Mouse (Mus musculus) 3T3-L1 (cell line): ENCODE measurements around the gene Usf1.

Experiments used
- DNase-seq: peaks from one replicate; pipeline ENCODE4 v3.0.0-alpha.2; 2015; ENCODE audit warnings: low read depth, low spot score

Gene Usf1

DNA sequence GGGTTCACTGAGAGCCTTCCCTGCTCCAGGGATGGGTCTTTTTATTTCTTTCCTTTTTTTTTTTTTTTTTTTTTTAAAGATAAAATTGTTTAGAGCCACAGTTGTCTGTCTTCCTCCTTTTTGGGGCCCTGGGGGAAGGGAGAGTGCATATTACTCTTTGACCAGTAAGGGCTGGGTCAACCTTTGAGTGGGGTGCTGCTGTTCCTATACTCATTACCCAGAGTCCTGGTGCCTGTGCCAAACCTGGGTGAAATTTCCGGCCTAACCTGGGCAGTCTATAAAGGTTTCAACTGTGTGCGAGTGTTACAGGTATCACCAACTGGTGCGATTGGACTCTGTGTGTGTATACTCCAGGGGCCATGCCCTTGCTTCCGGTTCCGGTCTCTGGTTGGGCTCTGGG is 7.5 kb downstream of the Usf1 start, which contains the start of gene Tstd1:
Tstd1 (plus strand) TSS at position 213 of the 400 bp plus-strand sequence.
- DNase-seq, result no peak

DNA sequence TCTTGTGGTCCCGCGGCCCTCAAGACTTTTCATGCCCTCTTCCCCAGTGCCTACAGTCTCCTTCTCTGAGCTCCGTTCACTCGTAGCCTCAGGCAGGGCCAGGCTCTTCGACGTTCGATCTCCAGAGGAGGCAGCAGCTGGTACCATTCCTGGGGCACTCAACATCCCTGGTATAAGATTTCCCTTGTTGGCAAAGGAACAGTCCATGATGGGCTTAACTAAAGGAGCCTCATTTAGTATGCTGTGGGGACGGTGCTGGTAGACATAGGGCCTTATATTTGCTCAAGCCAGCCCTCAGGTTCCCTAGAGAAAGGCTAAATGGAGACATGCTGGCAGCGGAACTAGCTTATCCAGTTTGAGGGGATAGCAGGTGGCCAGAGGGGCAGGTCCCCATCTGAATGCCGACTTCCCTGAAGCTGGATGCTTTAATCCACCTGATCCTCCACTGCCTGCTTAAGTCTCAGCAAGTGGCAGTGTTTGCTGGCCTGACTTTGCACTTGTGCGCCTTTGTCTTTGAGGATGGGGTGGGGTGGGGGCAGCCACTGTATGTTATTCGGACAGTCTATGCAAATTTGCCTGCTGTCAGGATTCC is 8.3 kb downstream of the Usf1 start:
- no peak for DNase-seq

DNA sequence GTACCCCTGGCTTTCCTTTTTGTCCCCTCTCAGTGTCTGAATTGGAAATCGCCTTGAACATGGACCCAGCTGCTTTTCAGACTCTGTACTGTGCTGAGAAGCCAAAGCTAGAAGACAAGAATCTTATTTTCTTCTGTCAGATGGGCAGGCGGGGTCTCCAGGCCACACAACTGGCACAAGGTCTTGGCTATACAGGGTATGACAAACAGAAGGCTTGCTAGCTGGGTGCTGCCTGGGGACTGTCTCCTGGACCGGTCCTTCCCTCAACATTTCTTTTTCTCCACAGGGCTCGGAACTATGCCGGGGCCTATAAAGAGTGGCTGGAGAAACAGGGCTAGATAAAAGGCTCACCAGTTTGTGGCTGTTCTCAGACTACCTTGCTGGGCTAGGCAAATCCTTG is 8.8 kb downstream of the Usf1 start:
- no peak for DNase-seq

DNA sequence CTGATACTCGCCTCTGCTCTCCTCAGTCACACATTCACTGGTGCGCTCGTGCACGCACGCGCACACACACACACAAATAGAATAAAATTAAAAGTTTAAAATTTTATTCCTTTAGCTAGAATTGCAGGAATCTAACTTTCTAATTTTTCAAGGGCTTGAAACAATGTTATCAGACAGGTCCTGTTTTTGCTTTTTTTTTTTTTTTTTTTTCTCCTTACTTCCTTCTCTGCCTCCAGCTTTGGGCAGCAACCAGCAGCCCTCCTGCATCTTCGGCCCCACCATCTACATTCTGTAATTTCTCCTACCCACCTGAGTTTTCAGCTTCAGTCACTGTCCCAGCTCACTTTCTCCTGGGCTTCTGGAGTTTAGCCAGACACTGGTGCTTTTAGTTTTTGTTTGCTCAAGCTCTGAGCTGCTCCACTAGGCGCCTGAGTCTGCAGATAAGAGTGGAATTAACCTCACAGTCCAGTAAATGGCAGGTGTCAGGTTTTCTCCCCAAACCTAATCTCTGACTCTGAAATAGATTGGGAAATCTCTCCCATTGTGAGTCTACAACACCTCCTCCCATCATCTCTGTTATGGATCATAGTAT is 11.5 kb downstream of the Usf1 start:
- DNase-seq, result no peak

GRCm38 (mm10) chr1:171424638-171425037 is 13.5 kb downstream of the Usf1 start:
- DNase-seq, result no peak

- peak; percentile 34 for DNase-seq
Measured at GRCm38 (mm10) chr1:171425126-171425525, 14.0 kb downstream of the Usf1 start.

DNA sequence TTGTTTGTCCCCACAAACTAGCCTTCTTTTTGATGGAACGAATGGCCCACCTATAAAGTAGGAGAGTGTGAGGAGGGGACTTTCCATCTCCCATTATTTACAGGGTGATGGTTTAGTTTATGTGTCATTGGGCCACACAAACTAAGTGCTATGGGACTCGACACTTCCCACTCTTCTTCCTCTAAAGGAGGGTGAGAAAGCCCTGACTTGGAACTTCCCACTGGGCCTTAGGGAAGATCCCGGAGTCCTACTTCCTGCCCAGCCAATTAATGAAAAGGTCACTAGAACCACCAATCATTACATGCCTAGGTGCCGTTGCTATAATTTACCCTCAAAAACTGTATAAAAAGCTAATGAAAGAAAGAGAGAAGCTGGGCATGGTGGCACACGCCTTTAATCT is 21.0 kb downstream of the Usf1 start:
- DNase-seq, result no peak

DNA sequence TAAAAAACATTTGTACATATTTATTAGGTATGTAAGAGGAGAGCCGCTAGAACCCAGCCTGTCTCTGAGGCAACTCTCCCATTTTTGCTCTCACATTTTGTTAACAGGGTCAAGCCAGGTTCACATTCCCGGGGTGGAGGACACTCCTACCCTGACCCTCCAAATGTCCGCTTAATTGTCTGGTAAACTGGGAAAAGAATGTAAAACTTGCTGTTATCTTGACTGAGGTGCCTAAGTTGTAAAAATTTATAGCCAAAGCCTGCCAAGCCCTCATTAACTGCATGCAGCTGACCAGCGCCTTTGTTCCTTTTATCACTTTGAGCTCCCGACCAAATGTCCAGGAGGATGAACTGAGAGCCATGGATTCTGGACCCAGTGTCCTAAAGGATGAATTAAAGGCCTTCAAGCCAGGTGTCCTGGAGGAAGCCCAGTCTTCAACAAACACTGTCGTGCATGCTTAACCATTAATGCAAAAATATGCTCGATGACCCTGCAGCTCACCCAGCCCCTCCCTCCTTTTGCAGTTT is 24.2 kb downstream of the Usf1 start:
- DNase-seq, result no peak

- no peak for DNase-seq
Measured at GRCm38 (mm10) chr1:171435974-171436373, 24.9 kb downstream of the Usf1 start.

GRCm38 (mm10) chr1:171437264-171438013 is 26.3 kb downstream of the Usf1 start, which contains the start of gene F11r:
Gene F11r (plus strand): TSS chr1:171437535.
- DNase-seq, result peak; percentile 39

- DNase-seq, result no peak
Measured at GRCm38 (mm10) chr1:171438014-171438670, 27.0 kb downstream of the Usf1 start.

- peak; percentile 20 for DNase-seq
Measured at GRCm38 (mm10) chr1:171439072-171439471, 28.0 kb downstream of the Usf1 start.

GRCm38 (mm10) chr1:171440025-171440725 is 29.1 kb downstream of the Usf1 start:
- peak; percentile 65 for DNase-seq

DNA sequence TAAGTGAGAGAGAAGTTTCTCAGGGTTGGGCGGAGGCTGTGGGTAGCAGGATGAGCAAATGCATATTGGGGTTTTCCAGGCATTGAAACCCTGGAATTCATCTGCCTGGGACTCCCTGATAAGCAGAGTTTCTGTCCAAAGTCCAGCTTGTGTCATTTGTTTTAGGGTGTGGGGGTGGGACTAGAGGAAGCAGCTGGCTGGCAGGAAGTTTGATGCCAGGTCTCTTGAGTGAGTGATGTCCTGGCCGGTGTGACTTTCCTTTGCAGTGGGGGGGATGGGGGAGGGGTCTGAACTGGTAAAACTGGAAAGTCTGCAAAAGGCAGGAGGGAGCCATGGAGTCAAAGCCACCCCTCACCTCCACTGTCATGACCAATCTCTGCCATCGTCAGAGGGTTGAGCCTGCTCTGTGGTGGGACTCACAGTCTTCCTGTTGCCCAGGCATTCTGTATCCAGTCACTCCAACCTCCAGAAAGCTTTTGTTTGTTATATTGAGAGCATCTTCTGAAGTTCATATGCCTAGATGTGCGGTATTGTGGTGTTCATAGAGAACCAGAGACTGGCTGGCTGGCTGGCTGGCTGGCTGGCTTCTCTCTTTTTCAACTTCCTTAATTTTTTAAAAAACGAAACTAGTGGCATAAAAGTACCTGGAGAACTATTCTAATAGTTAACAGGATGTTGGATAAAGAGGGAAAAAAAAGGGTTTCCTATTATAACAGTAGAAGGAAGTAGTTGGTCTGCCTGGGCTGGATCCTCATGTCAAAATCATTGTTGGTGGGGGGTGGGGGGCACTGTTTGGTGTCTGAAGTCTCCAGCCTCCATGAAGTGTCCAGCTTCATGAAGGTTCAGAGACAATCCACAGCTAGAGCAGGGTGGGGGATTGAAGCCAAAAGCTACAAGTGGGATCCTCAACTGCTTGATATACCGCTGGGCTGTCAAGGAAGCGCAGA is 30.6 kb downstream of the Usf1 start:
- DNase-seq, result peak; percentile 25

- no peak for DNase-seq
Measured at GRCm38 (mm10) chr1:171442413-171442760, 31.3 kb downstream of the Usf1 start.

GRCm38 (mm10) chr1:171445050-171445449 is 33.9 kb downstream of the Usf1 start:
- peak; percentile 42 for DNase-seq

GRCm38 (mm10) chr1:171446854-171447253 is 35.7 kb downstream of the Usf1 start:
- no peak for DNase-seq

DNA sequence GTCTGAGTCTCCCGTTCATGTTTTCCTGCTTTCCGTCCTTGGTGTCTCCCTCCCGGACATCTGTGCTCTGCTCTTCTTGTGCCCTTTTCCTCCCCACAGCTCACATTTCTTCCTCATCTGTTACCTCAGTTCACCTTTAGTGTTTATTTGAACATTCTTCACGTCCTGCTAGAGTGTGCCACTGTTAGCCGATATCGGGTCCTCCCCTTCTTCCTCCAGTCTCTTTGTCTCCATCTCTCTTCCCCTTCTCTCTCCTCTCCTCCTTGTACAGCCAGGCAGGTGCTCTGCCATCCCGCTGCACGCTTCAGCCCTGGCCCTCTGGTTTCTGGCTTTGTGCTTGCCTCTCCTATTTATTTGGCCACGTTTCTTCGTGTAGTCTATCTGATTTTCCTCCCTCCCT is 36.6 kb downstream of the Usf1 start:
- no peak for DNase-seq

DNA sequence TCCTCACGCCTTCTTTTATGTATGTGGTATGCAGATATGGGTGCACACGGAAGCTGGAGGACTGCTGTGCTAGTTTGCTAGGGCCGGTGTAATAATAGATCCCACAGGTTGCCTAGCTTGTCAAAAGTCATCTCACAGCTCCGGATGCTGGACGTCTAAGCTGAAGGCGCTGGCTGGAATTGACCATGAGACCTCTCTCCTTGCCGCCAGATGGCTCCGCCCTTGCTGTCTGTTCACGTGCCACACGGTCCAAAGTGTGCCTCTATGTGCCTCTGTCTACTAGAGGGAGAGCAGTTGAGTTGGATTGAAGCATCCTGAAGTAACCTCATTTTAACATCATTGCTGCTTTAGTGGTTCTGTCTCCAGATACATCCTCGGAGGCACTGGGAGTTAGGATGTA is 38.9 kb downstream of the Usf1 start:
- no peak for DNase-seq

DNA sequence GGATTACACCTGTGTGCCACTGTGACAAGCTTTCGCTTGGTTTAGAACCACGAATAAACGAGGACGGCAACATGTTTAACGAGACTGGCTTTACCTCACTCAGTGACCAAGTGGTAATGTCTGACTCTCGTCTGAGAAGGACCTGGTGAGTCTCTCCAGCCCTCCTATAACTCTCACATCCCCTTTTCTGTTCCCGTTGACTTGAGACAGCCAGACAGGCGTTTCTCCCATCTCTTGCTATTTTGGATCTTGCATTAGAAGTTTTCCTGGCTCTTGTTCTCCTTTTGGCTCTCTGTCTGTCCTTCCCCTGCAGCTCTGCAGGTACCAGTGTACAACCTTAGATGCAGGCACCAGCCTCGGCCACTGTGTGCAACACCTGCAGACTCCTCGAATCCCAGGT is 39.9 kb downstream of the Usf1 start:
- no peak for DNase-seq
